Mouse (Mus musculus) G1E (cell line): ENCODE measurements around the gene Tma7.

ENCODE experiments used
- CTCF ChIP-seq: IDR thresholded peaks from 2 replicates; pipeline ENCODE4 v1.5.1; 2012; ENCODE audit warnings: low read depth, low read length, inconsistent platforms, mixed read lengths
- GATA1 ChIP-seq: IDR thresholded peaks from 2 replicates; pipeline ENCODE4 v1.6.1; 2012; ENCODE audit warnings: borderline replicate concordance, low read length, inconsistent platforms, mixed read lengths
- GATA2 ChIP-seq: IDR thresholded peaks from 2 replicates; pipeline ENCODE4 v1.6.1; 2012; ENCODE audit warnings: low read depth, low read length, inconsistent platforms, borderline replicate concordance
- POLR2AphosphoS5 ChIP-seq: IDR thresholded peaks from 2 replicates; pipeline ENCODE4 v1.6.1; 2012; ENCODE audit warnings: low read depth, low read length, inconsistent platforms; ENCODE audit not compliant: insufficient replicate concordance
- TAL1 ChIP-seq: conservative IDR thresholded peaks from 2 replicates; pipeline ENCODE4 v1.6.1; 2012; ENCODE audit warnings: low read depth, low read length, inconsistent platforms, mixed read lengths

DNA sequence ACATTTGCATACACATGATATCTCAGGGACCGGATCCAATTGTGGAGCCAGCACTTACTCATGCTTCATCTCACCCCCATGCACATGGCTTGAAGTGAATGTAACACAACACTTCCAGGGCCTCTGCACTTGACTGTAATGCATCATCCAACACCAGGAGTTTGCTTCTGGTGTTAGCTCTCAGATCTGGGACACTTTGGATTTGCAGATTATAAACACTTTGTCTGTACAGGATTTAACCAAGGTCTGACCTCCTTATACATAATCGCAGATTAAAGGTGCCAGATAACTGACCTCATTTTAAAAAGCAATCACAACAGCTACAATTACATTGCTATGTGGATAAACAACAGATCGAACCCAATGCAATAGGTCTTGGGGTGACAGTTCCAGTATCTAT, 1.9 kb downstream of the Tma7 start:
- TF ChIP-seq CTCF (no peak), TAL1 (no peak), POLR2AphosphoS5 (no peak), GATA1 (no peak), GATA2 (no peak)
